Mouse (Mus musculus): Measurements from ENCODE around the gene Gm44511.
A peak's percentile ranks its signal among the peaks of the same experiment; 100 is the strongest.
"Not testable (repeated sequence)": the region's sequence is repeated elsewhere in the genome, so short reads cannot be mapped to it uniquely, and the experiment has no call there.

The Gm44511 gene

GRCm38 (mm10) chr6:128762892-128763670 lies 63.0 kb downstream of the Gm44511 start:
- DNase-seq (ENCODE audit: low read depth, low spot score): not testable (repeated sequence)

GRCm38 (mm10) chr6:128761144-128761540 lies 65.0 kb downstream of the Gm44511 start:
- no peak for DNase-seq (ENCODE audit: low read depth, low spot score)

GRCm38 (mm10) chr6:128760416-128761143 lies 65.5 kb downstream of the Gm44511 start:
- DNase-seq (ENCODE audit: low read depth, low spot score): peak; percentile 70

DNA sequence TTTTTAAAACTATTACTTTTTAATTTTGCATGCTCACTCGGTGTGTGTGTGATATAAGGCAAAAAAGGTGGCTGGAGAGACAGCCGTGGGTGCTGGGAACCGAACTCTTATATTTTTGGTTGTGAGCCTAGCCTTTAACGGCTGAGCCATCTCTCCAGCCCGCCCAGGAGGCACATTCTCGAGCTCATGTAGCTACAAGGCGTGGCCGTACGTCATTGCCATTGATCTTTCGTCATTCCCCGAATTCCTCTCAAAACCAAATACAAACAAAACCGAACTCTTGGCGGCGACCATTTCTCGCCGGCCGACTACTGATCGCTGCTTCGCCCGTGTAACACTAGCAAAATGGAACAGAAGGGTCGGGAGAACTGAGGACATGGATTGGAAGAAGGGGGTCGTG lies 66.1 kb downstream of the Gm44511 start:
- DNase-seq (ENCODE audit: low read depth, low spot score): peak; percentile 62

- DNase-seq (ENCODE audit: low read depth, low spot score): no peak
These were observed 66.7 kb downstream of the Gm44511 start for GRCm38 (mm10) chr6:128759221-128759950.

- not testable (repeated sequence) for DNase-seq (ENCODE audit: low read depth, low spot score)
These were observed 70.7 kb downstream of the Gm44511 start for GRCm38 (mm10) chr6:128755402-128755763.

DNA sequence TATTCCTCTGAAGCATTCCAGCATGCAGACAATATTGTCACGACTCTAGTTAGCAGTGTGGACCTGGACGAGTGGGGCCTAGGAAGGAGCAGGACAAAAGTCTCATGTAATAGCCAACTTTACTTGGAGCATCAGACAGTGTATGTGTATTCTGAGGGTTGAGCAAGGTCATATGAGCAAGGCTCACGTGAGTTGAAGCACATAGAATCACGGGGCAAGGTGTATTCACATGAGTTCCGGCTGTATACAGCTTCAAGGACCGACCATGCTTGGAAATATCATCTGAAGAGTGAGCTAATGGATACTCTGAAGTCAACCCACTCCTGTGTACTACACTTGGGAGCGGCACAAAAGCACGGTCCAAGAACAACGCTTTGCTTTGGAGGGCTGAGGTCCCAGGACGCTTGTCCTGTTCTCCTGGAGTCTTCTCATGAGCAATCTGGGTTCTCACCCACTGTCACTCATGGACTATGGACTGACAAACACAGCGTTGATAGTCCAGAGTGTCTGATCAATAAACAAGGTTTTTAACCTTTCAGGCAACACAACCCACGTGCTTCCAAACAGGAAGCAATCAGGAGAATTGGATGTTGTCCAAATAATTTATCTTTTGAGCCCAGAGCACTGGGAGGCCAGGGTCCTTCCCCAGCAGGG lies 71.2 kb downstream of the Gm44511 start:
- DNase-seq (ENCODE audit: low read depth, low spot score): not testable (repeated sequence)

GRCm38 (mm10) chr6:128754265-128754664 lies 71.8 kb downstream of the Gm44511 start:
- not testable (repeated sequence) for DNase-seq (ENCODE audit: low read depth, low spot score)

GRCm38 (mm10) chr6:128753610-128754224 lies 72.4 kb downstream of the Gm44511 start:
- not testable (repeated sequence) for DNase-seq (ENCODE audit: low read depth, low spot score)

- not testable (repeated sequence) for DNase-seq (ENCODE audit: low read depth, low spot score)
These were observed 79.1 kb downstream of the Gm44511 start for GRCm38 (mm10) chr6:128747006-128747405.

GRCm38 (mm10) chr6:128737445-128737844 lies 88.7 kb downstream of the Gm44511 start:
- no peak for DNase-seq (ENCODE audit: low read depth, low spot score)

DNA sequence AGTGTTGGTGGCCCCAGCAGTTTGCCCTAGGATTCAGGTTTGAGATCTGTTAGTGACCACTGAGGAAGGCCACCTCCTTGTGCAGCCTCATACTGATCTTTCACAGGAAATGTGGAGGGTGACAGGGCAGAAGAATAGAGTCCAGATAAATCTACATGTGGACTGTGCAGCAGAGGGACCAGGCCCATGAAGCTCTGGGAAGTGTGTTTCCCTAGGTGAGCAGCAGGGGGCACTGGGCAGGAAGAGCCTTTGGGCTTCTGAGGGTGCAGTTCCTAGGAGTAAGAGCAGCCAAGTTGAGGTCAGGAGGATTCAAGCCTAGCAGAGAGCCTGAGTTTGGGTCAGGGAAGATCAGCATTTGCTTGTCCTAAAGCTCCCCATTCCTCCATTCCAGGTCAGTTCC lies 90.0 kb downstream of the Gm44511 start:
- DNase-seq (ENCODE audit: low read depth, low spot score): no peak

DNA sequence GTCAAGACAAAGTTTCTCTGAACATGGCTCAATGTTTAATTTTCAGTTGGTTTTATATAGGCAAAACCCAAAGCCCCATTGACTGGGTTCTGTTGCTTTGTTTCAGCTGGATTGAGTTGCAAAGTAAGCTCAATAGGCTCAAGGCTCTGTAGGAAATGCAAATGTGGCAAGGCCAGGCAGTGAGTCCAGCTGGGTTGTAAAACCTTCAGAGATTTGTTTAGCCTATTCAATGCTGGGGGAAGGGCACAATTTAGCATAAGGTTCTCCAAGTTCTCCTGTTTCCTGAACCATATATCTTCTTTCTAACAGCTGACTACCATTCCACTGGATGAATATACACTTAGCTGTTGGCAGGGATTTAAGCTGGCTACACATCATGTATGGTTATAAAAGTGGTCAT lies 91.2 kb downstream of the Gm44511 start:
- no peak for DNase-seq (ENCODE audit: low read depth, low spot score)

- no peak for DNase-seq (ENCODE audit: low read depth, low spot score)
These were observed 92.0 kb downstream of the Gm44511 start for GRCm38 (mm10) chr6:128733908-128734679.

GRCm38 (mm10) chr6:128732032-128732431 lies 94.1 kb downstream of the Gm44511 start:
- no peak for DNase-seq (ENCODE audit: low read depth, low spot score)

All from c-Kit-negative CD71-positive TER-119-positive erythroid progenitor cells, embryonic 14.5 days (primary cell).